Mouse (Mus musculus) spleen, adult 18-20 months (tissue): Measurements from ENCODE around the gene Ciao2b.

ENCODE experiments used
- DNase-seq, 2 experiments: peaks; one replicate each; pipeline ENCODE4 v3.0.0; 2022; ENCODE audit warnings: mixed read lengths in 2 of 2

The Ciao2b gene

DNA sequence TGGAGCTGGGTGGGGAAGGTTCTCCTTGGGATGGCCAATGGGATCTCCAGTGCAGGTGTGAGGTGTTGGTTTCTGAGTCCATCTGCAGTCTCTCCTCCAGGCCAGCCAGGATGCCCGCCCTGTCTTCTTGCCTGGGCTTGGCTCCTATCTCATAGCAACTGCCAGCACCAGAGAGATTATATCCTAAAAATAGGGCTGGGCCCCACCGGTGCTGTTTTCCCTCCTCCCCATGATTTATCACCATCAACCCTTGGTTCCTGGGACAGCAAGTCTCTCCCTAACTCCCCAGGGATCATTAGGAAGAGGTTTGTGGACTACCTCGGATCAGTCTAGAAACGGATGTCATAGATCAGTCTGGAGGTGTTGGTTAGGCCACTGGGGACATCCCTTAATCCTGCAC is 28.6 kb downstream of the Ciao2b start:
- DNase-seq = no peak

DNA sequence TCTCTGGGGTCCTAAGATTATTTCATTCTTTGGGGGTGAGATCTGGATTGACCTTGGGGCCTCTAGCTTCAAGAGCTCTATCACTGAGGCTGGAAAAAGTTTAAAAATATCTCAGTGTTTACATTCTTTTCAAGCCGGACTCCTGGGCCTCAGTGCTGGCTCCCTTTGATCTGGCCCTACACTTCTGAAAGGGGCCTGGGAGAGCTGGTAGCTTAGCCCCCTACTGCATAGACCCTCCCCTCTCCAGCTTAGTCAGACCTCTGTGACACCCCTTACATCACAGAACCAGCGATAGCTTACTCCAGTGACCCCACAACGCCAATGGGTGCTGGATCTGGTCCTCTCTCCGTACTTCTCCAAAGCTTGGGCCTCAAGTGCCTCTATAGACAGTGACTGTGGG is 30.2 kb downstream of the Ciao2b start:
- DNase-seq = no peak

GRCm38 (mm10) chr8:104610185-104610766 is 31.5 kb downstream of the Ciao2b start:
- DNase-seq = no peak

GRCm38 (mm10) chr8:104609222-104609621 is 32.5 kb downstream of the Ciao2b start:
- no peak for DNase-seq

GRCm38 (mm10) chr8:104607944-104608343 is 33.8 kb downstream of the Ciao2b start:
- DNase-seq = no peak

GRCm38 (mm10) chr8:104606329-104606728 is 35.4 kb downstream of the Ciao2b start:
- no peak for DNase-seq

DNA sequence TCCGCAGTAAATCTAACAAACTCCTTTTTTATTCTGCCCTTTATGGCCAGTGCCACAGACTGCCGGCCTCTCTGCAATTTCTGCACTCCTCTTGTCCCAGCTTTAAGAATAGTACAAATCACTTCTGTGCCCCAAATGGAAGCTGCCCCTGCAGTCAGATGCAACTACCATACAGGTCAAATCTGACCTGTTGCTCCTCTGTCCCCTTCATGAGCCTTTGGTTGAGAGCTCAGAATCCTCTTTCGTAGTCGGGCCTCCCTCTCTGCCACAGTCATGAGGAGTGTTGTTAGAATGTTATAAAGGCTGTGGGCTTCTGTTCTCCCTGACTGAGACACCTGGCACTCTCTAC is 38.5 kb downstream of the Ciao2b start:
- DNase-seq = no peak

DNA sequence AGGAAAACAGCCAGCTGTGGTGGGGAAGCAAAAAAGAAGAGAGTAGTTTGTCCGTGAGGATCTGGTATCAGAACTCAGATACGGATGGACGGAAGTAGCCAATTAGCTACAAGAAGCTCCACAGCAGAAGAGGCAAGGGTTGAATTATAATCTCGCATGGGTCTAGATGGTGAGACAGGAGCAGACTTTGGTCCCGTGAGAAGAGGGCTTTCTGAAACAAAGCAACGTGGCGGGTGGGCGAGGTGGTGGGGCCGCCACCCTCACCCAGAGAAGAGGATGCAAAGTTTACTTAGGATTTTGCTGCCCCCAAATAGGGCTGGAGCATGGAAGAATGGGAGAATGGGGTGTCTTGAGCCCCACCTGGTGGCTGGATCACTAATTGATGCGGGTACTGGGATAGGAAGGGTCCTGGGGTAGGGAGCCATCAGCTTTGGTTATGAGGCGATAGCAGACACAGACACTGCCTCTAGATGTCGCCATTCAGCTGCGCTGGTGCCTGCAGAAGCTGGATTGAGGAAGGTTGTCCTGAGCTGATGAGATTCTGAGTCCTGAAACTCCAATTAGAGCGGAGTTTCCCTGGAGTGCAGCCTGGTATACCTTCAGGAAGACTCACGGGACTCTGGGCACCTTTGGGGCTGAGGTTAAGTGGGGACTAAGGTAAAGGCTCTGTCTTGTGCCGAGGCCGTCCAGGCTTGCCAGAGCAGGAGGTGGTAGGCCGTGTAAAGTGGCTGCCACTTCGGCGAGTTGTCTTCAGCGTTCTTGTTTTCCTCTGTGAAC is 39.1 kb downstream of the Ciao2b start:
- DNase-seq = peak; percentile 64 to 74

DNA sequence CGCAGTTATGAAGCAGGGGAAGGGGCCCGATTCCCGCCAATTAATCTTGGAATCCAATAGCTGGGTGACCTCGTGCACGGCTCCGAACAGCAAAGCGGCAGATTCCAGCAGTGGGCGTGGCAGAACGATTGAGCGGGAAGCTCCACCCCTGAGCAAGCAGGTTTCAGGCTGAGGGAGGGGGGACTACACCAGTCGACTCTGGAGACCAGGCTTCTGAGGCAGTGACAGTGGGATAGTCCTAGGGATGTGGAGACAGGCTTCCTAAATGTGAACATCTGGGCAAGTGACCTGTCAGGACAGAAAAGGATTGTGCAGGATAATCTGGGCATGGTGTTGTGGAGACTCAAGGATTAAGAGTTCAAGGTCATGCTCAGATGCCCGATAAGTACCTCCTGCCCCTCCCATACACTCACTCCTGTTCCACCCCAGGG is 39.8 kb downstream of the Ciao2b start:
- DNase-seq = no peak

DNA sequence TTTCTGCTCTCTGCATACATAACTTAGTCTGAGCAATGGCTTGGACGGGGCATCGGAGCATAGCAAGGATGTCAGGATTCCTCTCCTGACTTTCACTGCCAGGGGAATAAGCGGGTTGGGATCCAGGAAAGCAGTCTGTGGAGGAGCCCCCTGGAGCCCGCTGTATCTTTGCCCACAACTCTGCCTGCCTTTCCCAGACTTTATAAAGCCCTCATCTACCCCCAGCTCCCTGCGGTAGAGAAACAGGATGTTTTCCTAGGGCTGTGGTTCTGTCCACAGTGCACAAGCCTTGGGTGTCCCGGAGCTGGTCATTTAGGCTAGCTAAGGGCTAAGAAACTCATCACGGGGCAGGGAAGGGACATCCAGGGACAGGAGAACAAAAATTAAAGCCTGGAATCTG is 40.4 kb downstream of the Ciao2b start:
- no peak for DNase-seq

- no peak for DNase-seq
These were observed 43.3 kb downstream of the Ciao2b start for GRCm38 (mm10) chr8:104598496-104598895.

DNA sequence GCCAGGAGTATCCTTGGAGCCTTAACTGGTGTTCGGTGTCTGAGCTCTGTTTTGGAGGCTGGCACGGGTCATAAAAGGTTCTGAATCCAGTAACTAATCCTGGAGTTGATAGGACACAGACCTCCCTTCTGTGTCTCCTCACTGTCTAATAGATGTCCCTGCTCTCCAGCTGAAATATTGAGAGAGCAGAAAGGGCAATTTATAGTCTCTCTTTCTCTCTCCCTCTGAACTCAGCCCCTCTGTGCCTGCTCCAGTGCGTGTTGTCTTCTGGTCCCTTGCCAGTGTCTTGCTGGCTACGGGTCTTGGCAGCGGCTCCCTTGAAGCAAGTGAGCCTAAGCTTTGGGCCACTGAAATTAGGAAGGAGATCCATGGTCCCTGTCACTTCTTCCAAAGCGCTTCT is 44.1 kb downstream of the Ciao2b start:
- no peak for DNase-seq

GRCm38 (mm10) chr8:104595773-104596536 is 45.8 kb downstream of the Ciao2b start:
- no peak for DNase-seq

DNA sequence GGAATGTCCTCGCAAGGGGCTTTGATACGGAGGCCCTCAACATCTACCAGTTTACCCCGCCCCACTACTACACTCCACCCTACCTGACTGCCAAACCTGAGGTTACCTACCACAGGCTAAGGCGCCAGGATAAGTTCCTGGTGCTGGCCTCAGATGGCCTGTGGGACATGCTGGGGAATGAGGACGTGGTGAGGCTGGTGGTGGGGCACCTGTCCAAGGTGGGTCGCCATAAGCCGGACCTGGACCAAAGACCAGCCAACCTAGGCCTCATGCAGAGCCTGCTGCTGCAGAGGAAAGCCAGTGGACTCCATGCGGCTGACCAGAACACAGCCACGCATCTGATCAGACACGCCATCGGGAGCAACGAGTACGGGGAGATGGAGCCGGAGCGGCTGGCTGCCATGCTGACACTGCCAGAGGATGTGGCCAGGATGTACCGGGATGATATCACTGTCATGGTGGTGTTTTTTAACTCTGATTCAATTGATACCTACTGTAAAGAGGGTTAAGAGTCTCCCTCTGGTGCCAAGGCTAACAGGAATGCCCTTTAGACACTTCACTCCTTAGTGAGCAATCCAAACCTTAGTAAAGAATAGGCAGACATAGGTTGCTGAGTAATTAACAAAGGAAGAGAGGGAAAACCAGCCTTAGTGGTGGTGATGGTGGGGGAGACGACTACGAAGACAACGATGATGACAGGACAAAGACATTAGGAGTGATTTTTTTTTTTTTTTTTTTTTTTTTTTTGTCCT is 47.0 kb downstream of the Ciao2b start:
- no peak for DNase-seq

GRCm38 (mm10) chr8:104593536-104594325 is 48.0 kb downstream of the Ciao2b start:
- no peak for DNase-seq

DNA sequence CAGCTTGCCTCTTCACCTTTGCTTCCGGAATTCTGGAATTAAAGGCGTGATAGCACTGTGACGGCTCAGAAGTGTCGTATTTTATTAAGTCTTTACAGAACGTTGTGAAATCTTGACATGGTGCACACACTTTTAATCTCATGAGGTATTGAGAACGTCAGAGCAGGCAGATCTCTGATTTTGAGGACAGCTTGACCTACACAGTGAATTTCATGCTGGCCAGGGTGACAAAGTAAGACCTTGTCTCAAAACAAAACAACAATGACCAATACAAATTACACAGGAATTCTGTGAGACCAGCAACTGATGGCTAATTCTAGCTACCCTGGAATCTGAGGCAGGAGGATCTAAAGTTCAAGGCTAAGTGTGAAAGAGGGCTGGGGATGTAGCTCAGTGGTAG is 49.2 kb downstream of the Ciao2b start:
- no peak for DNase-seq

GRCm38 (mm10) chr8:104591856-104592255 is 49.9 kb downstream of the Ciao2b start:
- no peak for DNase-seq

DNA sequence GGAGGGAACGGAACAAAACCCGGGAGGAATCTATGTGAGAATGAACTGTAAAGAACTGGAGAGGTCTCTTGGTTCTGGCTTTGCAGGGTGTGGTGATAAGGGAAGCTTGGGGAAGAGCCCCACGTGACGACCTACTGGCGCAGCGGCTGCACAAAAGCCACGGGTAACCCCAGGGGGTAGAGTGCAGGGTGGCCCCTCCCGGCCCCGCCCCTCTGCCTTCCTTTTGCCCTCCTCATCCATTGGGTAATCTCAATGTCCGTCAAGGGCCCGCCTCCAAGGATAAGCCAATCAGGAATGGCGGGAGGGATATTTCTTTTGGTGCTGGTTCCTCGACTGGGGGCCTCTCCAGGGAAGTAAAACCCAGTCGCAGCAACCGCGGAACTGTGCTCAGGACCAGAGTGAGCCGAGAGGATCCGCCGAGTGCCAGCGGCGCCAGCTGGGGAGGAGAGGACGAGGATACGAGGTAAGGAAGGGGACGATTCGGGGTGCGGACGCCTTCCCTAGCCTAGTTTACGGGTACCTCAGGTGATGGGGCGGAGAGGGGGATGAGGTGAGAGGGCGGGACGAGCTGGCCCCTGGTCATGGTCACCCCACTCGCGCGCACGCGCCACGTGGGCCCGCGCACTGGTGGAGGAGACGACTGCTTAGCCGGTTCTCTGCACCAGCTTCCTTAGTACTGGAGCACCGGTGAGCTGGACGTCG is 50.5 kb downstream of the Ciao2b start, which contains the start of gene Pdp2:
TSS of gene Pdp2 (plus strand) at position 319 of the 702 bp plus-strand sequence.
- peak; percentile 86 to 88 for DNase-seq

GRCm38 (mm10) chr8:104590284-104590683 is 51.5 kb downstream of the Ciao2b start:
- no peak for DNase-seq
